Mouse (Mus musculus): ENCODE measurements around the gene Gpr153. TPM values are rescaled to one million over a fixed set of nuclear protein-coding genes. Genes with fewer than 3 reads are reported as not detected.

Gpr153 gene
- polyA plus RNA-seq, 1 experiment from 2014 or later: 9.5 TPM

DNA sequence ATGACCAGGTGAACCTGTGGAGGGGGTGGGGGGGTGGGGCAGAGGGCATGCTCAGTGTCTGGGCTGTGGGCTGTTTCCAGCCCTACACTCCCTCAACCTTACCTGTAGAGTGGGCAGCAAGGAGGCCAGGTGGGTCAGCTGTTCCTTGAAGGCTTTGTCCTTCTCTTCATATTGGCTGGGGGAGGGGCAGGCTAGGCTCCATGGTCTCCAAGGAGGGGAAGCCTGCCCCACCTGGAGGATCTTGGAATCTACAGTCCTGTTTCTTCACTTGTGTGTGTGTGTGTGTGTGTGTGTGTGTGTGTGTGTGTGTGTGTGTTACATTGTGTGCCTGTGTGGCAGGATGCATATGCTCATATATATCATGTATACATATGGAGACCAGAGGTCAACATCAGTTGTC, 39.9 kb downstream of the Gpr153 start:
- Histone ChIP-seq H3K9ac (ENCODE audit: low read length) (no peak overlapping the region), H3K4me2 (no peak overlapping the region), H3K4me3 (ENCODE audit: low read depth, low read length) (no peak overlapping the region), H3K9me3 (ENCODE audit: control insufficient read depth, low read length) (no peaks in the 10 kb centered on the region), H3K27ac (ENCODE audit: low read depth, low read length) (no peak overlapping the region), H3K36me3 (ENCODE audit: control insufficient read depth, insufficient read depth, low read length) (no peaks in the 10 kb centered on the region), H3K4me1 (ENCODE audit: control insufficient read depth, insufficient read depth, low read length) (peaks cover 11% of the 10 kb centered on the region), H3K27me3 (ENCODE audit: control insufficient read depth, insufficient read depth, low read length) (peaks cover 79% of the 10 kb centered on the region)
- DNase-seq (ENCODE audit: low spot score, missing footprints) (no peak), ATAC-seq (ENCODE audit: low FRiP score) (no peak)

DNA sequence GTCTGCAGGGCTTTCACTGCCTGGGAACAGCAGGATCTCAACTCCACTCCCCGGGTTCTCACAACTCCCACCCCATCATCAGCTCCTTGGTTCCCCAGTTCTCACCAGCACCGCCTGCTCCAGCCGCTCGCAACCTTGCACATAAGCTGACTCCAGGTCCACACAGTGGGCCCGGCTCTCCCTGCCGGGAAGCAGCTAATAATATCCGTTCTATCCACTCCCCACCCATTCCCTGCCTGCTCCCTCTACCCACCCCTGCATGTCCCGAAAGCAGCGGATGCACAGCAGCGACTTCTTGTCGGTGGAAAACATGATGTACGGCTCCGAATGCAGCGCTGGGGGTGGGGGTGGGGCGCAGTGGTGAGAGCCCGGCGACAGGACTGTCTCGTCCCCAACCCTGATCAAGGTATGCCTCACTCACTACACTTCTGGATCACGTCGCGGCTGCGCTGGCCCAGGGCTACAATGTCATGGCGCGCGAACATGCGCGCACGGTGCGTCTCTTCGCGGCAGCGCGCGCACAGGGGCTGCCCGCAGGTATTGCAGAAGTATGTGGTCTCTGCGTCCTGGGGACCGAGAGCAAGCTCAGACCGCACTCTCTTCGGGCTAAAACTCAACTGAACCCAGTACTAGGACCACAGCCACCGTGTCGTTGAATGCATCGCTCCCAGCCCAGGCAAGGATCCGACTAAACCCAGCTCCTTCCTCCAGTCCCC, 41.6 kb downstream of the Gpr153 start:
- H3K27ac ChIP-seq (ENCODE audit: low read depth, low read length): no peak overlapping the region
- no peaks in the 10 kb centered on the region for H3K9me3 ChIP-seq (ENCODE audit: control insufficient read depth, low read length)
- H3K4me3 ChIP-seq (ENCODE audit: low read depth, low read length): peak overlapping the region; percentile 17
- peaks cover 11% of the 10 kb centered on the region for H3K4me1 ChIP-seq (ENCODE audit: control insufficient read depth, insufficient read depth, low read length)
- peak overlapping the region; percentile 18 for H3K4me2 ChIP-seq
- under 1% methylated on average over 43 of the region's 43 CpGs for WGBS
- no peaks in the 10 kb centered on the region for H3K36me3 ChIP-seq (ENCODE audit: control insufficient read depth, insufficient read depth, low read length)
- DNase-seq (ENCODE audit: low spot score, missing footprints) (peak; percentile 92), ATAC-seq (ENCODE audit: low FRiP score) (no peak)
- H3K27me3 ChIP-seq (ENCODE audit: control insufficient read depth, insufficient read depth, low read length): peaks cover 78% of the 10 kb centered on the region
- H3K9ac ChIP-seq (ENCODE audit: low read length): no peak overlapping the region

DNA sequence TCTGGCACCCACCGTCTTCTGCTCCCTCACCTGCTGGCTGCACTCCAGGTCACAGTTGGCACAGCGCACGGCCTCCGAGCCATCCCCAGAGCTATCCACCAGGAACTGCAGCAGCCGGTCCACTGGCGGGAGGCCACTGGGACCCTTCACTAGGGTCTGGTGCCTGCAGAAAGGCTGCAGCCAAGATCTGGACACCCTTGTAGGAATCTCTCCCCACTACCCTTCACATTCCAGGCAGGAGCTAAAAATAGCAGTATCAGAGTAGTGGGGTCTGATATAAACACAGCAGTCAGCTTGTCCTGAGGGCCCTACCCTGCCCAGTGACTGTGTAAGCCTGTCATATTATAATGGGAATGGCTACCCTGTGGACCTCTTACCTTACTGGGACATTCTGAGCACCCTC, 43.6 kb downstream of the Gpr153 start:
- Histone ChIP-seq H3K4me3 (ENCODE audit: low read depth, low read length) (no peak overlapping the region), H3K4me2 (no peak overlapping the region), H3K27me3 (ENCODE audit: control insufficient read depth, insufficient read depth, low read length) (peaks cover 59% of the 10 kb centered on the region), H3K9me3 (ENCODE audit: control insufficient read depth, low read length) (no peaks in the 10 kb centered on the region), H3K36me3 (ENCODE audit: control insufficient read depth, insufficient read depth, low read length) (no peaks in the 10 kb centered on the region), H3K9ac (ENCODE audit: low read length) (no peak overlapping the region), H3K4me1 (ENCODE audit: control insufficient read depth, insufficient read depth, low read length) (peaks cover 11% of the 10 kb centered on the region), H3K27ac (ENCODE audit: low read depth, low read length) (no peak overlapping the region)
- DNase-seq (ENCODE audit: low spot score, missing footprints) (no peak), ATAC-seq (ENCODE audit: low FRiP score) (no peak)
- 89% methylated on average over 6 of the region's 6 CpGs for WGBS

DNA sequence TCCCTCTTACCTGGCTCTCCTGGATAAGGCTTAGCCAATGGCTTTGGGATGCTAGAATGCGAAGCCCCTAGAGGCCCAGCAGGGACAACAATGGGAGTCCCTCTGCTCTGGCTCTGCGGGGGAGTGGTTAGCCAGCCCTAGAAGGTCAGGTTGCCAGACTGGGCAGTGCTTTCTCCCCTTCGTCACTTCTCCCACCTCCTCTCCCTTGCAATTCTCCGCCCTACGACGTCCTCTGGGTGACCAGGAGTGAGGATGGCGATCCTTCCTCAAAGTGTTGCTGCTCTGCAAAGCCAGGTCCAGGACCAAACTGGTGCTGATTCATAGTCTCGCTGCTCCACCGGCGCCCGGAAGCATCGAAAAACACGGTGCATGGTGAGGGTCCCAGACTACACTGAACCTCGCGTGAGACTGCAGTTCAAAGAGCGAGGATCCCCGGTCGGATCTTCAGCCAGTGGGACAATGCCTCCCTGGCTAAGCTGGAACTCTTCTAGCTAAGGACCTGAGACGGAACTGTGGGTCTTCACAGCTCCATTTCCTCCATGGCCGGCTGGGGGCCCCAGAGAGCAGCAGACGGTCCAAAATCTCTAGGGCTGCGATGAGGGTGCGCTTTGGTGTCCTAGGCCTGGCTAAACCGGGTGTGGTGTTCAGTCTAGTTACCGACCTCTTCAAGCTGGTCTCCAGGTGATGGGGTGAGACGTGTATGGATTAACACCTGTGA, 44.6 kb downstream of the Gpr153 start, which contains the start of gene Rnf207:
TSS of gene Rnf207 (minus strand) at position 477 of the 718 bp plus-strand sequence.
- Histone ChIP-seq H3K27me3 (ENCODE audit: control insufficient read depth, insufficient read depth, low read length) (peaks cover 48% of the 10 kb centered on the region), H3K9me3 (ENCODE audit: control insufficient read depth, low read length) (no peaks in the 10 kb centered on the region), H3K4me2 (peak within 1 kb of the TSS; percentile 30), H3K27ac (ENCODE audit: low read depth, low read length) (no peak within 1 kb of the TSS), H3K4me3 (ENCODE audit: low read depth, low read length) (peak within 1 kb of the TSS; percentile 0; the same call in 1 of the 2 replicates), H3K36me3 (ENCODE audit: control insufficient read depth, insufficient read depth, low read length) (no peaks in the 10 kb centered on the region), H3K4me1 (ENCODE audit: control insufficient read depth, insufficient read depth, low read length) (peaks cover 4% of the 10 kb centered on the region; the same call in 1 of the 2 replicates), H3K9ac (ENCODE audit: low read length) (peak within 1 kb of the TSS; percentile 2; the same call in 1 of the 2 replicates)
- ATAC-seq (ENCODE audit: low FRiP score): no peak
- 2% methylated on average over 26 of the region's 26 CpGs for WGBS
- peak; percentile 93 for DNase-seq (ENCODE audit: low spot score, missing footprints)

DNA sequence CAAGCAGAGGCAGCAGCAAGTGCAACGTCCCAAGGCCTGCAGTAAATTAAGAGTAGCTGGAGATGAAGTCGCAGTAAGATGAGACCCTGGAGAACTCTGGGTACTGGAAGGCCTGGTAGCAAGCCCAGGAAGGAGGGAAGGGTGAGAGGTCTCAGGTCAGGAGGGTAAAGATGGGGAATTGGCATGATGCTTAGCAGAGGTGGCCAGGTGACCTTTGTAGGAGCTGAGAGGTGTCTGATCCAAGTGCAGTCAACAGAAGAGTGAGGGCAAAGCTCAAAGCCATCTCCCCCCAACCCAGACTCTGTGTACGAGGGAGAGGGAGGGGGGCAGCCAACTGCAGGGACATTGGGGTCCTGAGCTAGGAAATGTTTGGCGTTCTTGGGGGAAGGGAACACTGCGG, 47.4 kb downstream of the Gpr153 start:
- no peak for DNase-seq (ENCODE audit: low spot score, missing footprints)
- no peak for ATAC-seq (ENCODE audit: low FRiP score)
- peaks cover 20% of the 10 kb centered on the region for H3K27me3 ChIP-seq (ENCODE audit: control insufficient read depth, insufficient read depth, low read length)
- H3K9me3 ChIP-seq (ENCODE audit: control insufficient read depth, low read length): no peaks in the 10 kb centered on the region
- WGBS: 63% methylated on average over 5 of the region's 5 CpGs
- no peaks in the 10 kb centered on the region for H3K36me3 ChIP-seq (ENCODE audit: control insufficient read depth, insufficient read depth, low read length)
- H3K4me2 ChIP-seq: no peak overlapping the region
- H3K9ac ChIP-seq (ENCODE audit: low read length): no peak overlapping the region
- H3K4me3 ChIP-seq (ENCODE audit: low read depth, low read length): no peak overlapping the region
- peaks cover 1% of the 10 kb centered on the region for H3K4me1 ChIP-seq (ENCODE audit: control insufficient read depth, insufficient read depth, low read length)
- no peak overlapping the region for H3K27ac ChIP-seq (ENCODE audit: low read depth, low read length)

DNA sequence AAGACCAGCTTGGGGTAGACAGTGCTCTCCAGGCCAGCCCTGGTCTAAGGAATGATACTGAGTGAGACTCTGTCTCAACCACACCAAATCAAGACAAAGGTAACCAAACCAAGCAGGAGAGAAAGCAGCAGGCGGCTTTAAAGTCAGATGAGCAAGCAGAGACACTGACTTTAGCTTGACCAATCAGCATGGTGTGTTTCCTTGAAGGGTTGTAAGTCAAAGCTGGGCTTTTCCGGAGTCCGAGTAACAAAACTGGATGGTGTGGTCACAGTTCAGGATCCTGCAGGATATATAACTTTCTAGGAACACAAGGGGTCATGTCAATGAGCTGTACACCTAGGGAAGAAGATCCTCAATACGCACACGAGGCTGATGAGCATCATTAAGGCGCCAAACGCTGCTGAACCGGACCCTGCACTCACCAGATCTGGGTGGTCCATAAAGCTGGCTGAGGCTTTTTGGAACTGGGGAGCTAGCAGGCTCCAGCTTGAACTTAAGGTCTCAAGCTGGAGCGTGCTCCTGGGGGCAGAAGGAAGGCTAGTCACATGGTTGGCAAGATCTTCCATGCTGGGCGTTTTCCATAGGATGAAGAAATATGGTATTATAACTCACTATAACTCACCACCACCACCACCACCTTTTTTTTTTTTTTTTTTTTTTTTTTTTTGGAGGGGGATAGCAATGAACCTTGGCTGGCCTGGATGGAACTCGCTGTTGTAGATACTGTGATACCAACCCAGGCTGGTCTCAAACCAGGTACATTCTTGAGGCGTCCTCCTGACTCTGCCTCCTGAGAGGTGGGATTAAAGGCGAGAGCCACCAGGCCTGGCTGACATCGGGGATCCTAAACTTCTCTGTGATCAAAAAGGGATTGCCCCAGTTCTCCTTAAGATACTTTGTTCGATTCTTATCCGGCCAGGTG, 50.9 kb downstream of the Gpr153 start:
- H3K27ac ChIP-seq (ENCODE audit: low read depth, low read length): no peak overlapping the region
- H3K27me3 ChIP-seq (ENCODE audit: control insufficient read depth, insufficient read depth, low read length): no peaks in the 10 kb centered on the region
- no peak overlapping the region for H3K9ac ChIP-seq (ENCODE audit: low read length)
- DNase-seq (ENCODE audit: low spot score, missing footprints) (no peak), ATAC-seq (ENCODE audit: low FRiP score) (peak; percentile 22; the same call in 1 of the 2 replicates)
- peak overlapping the region; percentile 6; the same call in 1 of the 2 replicates for H3K4me2 ChIP-seq
- no peaks in the 10 kb centered on the region for H3K9me3 ChIP-seq (ENCODE audit: control insufficient read depth, low read length)
- peaks cover 13% of the 10 kb centered on the region for H3K4me1 ChIP-seq (ENCODE audit: control insufficient read depth, insufficient read depth, low read length)
- peaks cover 9% of the 10 kb centered on the region for H3K36me3 ChIP-seq (ENCODE audit: control insufficient read depth, insufficient read depth, low read length)
- 53% methylated on average over 16 of the region's 16 CpGs for WGBS
- H3K4me3 ChIP-seq (ENCODE audit: low read depth, low read length): peak overlapping the region; percentile 99

DNA sequence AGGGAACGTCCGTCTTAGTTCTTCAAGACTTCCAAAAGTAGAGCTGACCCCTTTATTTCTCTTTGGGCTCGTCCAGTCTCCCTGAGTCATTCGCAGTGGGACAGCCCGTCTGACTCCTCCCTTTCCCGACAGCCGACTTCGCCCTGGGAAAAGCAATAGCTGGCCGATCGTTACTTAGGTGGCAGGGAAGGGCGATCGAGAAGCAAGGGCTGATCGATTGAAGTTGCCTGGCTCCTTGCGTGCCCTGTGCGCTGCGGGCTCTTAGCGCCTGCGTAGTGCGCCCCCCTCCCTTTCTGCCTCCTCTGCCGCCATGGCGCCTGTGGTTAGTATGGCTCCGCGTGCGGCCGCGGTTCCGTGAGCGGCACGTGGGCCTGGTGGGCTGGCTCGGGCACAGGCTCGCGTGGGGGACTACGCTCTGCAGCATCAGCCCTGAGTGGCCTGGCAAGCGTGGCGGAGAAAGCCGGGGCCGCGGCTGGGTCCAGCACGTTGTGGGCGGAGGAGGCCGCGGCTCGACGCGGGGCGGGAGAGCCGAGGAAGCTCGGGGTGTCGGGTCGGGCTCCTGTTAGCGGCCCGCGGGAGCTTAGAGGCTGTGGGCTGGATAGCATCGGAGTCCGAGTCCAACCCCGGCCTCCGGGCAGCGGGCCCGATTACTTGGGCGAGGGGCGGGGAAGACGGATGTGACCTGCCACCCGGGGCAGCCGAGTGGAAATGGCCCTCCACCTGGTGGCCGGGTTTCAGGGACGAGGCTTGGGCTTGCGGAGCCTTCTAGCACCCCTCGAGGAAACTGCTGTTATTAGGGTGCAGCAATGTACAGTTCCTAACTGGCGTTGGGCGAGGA, 51.8 kb downstream of the Gpr153 start, which contains the start of gene Rpl22:
TSS of gene Rpl22 (plus strand) at position 169 of the 838 bp plus-strand sequence.
- Histone ChIP-seq H3K9ac (ENCODE audit: low read length) (peak within 1 kb of the TSS; percentile 95), H3K27ac (ENCODE audit: low read depth, low read length) (no peak within 1 kb of the TSS), H3K27me3 (ENCODE audit: control insufficient read depth, insufficient read depth, low read length) (no peaks in the 10 kb centered on the region), H3K4me2 (peak within 1 kb of the TSS; percentile 82), H3K4me1 (ENCODE audit: control insufficient read depth, insufficient read depth, low read length) (peaks cover 13% of the 10 kb centered on the region), H3K9me3 (ENCODE audit: control insufficient read depth, low read length) (no peaks in the 10 kb centered on the region), H3K4me3 (ENCODE audit: low read depth, low read length) (peak within 1 kb of the TSS; percentile 99), H3K36me3 (ENCODE audit: control insufficient read depth, insufficient read depth, low read length) (peaks cover 14% of the 10 kb centered on the region)
- ATAC-seq (ENCODE audit: low FRiP score) (peak; percentile 96), DNase-seq (ENCODE audit: low spot score, missing footprints) (peak; percentile 99)
- WGBS: under 1% methylated on average over 69 of the region's 70 CpGs

DNA sequence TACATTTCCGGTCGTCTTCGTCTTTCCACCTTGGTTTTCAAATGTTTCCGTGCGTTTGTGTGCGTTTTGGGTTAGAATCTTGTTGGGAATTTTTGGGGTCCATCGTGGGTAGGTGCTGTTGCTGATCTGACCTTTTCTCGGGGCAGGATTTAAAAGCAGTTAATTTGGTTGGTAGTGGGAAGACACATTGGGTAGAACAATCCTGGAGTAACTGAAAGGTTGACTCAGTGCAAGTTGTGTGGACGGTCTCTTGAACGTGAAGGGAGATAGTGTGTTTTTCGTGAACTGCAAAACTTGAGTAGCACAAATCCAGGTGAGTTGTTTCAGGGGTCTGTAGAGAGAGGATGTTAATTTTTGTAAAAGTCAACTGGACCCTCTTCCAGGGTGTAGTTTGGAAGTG, 52.5 kb downstream of the Gpr153 start:
- H3K27me3 ChIP-seq (ENCODE audit: control insufficient read depth, insufficient read depth, low read length): no peaks in the 10 kb centered on the region
- no peak for ATAC-seq (ENCODE audit: low FRiP score)
- peaks cover 17% of the 10 kb centered on the region for H3K36me3 ChIP-seq (ENCODE audit: control insufficient read depth, insufficient read depth, low read length)
- H3K27ac ChIP-seq (ENCODE audit: low read depth, low read length): no peak overlapping the region
- H3K4me3 ChIP-seq (ENCODE audit: low read depth, low read length): peak overlapping the region; percentile 99
- peak overlapping the region; percentile 82 for H3K4me2 ChIP-seq
- no peak for DNase-seq (ENCODE audit: low spot score, missing footprints)
- 2% methylated on average over 11 of the region's 11 CpGs for WGBS
- H3K9ac ChIP-seq (ENCODE audit: low read length): peak overlapping the region; percentile 95
- no peaks in the 10 kb centered on the region for H3K9me3 ChIP-seq (ENCODE audit: control insufficient read depth, low read length)
- H3K4me1 ChIP-seq (ENCODE audit: control insufficient read depth, insufficient read depth, low read length): peaks cover 13% of the 10 kb centered on the region
